Mouse (Mus musculus) spleen, adult 2 months (tissue): ENCODE measurements around the gene Mapk6.

Experiments
- CTCF ChIP-seq: fragments of 200-500 bp; IDR thresholded peaks from 2 replicates; pipeline ENCODE4 v1.5.1; 2011; ENCODE audit warnings: mild to moderate bottlenecking, inconsistent platforms; ENCODE audit not compliant: insufficient read depth, insufficient read length, insufficient replicate concordance; ENCODE audit errors: extremely low read depth
- POLR2A ChIP-seq: fragments of 200-500 bp; IDR thresholded peaks from 2 replicates; pipeline ENCODE4 v1.6.1; 2011; ENCODE audit warnings: low read depth, low read length, inconsistent platforms

GRCm38 (mm10) chr9:75366191-75366590, 43.6 kb downstream of the Mapk6 start:
- TF ChIP-seq CTCF (no peak), POLR2A (no peak)
